Mouse (Mus musculus) R1 (cell line): ENCODE measurements at regions not wholly inside any gene's neighbourhood (a gene's known extent, or its start where the extent isn't known, plus 50 kb on each side); places are given as distances from the start of the nearest gene placed in this dataset.
"Not testable (repeated sequence)": the region's sequence is repeated elsewhere in the genome, so short reads cannot be mapped to it uniquely, and the experiment has no call there.

ENCODE experiments used
- DNase-seq: peaks from one replicate; pipeline ENCODE4 v3.0.0-alpha.2; 2018; ENCODE audit warnings: low read depth, low spot score

DNA sequence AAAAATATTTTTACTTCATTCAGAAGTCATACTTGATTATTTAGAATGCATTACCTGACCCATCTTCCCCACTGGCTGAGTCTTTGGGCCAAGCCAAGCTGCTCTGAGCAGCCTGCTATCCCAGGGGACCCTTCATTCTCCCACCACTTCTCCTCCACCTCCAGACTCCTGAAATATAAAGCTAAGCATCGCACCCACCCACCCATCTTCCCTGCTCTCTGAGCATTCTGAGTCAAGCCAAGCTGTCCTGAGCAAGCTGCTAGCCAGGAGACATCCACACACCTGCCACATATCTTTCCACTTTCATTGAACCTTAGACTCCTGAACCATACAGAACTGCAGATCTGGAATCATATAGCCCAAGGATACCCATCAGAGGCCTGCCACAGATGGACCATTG, 1456.2 kb upstream of the Adam24 start:
- DNase-seq: no peak

DNA sequence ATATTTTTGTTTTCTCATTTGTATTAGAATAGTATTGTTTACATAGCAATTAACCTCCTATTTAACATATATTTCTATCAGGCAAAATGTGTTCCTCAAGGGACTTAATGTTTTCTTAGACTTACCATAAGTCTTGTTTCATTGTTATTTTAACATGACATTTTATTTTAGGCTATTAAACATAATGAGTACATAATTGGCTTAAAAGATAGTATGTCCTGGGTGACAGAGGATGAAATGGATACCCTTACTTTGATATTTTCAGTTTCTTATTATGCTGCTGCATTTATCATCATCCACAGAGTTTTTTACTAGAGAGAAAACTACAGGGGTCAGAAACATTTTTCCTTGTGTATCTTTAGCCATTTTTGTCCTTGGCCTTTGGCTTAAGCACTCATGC, 1447.6 kb upstream of the Adam24 start:
- no peak for DNase-seq

DNA sequence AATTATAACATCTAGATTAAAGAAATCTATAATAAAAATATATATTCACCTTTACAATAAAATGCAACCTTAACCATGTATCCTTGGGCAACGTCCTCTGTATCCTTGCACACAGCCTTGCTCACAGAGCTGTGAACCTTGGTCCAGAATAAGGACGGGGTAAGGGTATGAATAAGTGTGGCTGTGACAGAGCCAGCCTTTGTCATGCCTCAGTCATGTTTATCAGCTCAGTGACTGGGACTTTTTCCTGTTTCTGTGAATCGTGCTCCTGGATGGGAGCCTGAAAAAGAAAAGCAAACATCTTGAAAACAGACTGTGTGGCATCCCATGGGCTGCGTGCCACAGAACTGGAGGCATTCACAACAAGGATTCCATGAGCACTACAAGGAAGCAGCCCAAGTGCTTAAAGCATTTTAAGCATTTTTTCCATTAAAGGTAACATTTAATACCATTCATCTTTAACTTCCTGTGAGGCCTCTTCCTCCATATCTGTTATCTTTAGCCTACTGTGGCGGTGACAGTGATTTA, 1405.8 kb upstream of the Adam24 start:
- DNase-seq: no peak

DNA sequence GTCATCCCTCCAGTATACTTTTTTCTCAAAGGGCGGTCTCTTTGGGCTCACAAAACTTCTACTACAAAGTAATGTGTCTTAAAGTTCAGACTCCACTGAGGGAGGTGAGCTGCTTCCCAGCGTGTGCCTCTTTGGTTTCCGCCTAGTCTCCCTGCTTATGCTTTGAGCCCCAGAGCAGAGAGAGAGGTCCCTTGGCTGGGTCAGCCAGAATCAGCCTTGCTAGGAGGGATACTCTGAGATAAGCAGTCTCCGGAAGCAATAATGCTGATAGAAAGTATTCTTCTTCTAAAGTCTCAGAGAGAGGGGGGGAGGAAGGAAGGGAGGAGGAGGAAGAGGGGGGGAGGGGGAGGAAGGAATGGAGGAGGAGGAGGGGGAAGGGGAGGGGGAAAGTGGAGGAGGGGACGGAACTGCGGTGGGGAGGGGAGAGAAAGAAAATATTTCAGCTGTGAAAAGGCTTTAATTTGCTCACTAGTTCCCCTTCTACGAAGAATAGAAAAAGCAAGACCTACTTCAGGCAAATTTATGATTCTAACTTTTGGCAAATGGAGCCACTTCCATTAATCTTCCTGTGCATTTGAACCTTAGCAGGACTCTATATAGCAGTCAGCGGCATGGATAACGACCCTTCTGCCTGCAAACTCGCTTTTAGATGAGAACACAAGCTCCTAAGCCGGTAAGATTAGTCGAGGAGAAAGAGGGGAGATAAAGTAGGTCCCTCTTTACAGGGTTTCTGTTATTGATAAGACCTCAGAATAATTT, 1377.2 kb upstream of the Adam24 start:
- DNase-seq: no peak

DNA sequence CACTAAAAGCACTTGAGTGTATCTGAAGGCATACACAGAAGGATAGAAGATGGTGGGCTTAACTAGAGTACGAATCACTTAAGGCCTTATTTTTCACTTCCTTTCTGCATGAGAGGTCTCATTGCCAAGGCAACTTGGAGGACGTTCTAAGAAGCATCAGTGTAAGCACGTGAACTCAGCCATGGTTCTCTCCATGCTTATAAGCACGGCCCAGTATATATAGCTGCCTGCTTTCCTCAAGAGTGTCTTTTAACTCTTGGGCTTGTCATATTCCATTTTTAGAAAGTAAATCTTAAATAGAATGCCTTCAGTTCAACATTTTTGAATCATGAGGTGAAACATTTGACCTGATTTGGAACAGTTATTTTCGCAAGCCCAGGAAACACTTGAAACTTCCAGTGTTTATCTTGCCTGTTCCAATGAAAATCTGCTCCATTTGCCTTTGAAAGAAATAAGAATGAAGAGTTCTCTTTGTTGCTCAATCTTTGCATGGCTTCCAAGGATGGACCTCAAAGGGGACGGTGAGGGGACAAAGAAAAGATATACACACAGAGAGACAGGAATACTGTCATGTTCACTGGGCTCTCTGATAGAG, 1371.0 kb upstream of the Adam24 start:
- no peak for DNase-seq

DNA sequence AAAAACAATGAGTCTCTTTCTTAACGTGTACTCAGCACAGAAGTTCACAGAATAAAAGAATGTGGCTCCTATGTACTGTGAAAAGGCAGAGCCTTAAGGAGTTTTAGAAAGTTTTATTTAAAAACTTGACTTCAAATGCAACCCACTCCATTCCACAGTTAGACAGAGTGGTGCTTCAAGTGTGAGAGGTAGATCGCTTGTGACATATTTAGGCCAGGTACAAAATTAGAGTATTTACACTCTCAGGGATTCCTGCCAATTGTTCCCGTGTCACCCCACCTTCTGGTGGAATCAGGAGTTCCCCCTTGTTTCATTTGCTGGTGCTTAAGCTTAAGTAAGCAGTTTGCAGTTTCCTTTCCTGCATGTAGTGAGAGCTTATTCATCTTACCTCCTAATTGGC, 1361.0 kb upstream of the Adam24 start:
- DNase-seq: no peak

DNA sequence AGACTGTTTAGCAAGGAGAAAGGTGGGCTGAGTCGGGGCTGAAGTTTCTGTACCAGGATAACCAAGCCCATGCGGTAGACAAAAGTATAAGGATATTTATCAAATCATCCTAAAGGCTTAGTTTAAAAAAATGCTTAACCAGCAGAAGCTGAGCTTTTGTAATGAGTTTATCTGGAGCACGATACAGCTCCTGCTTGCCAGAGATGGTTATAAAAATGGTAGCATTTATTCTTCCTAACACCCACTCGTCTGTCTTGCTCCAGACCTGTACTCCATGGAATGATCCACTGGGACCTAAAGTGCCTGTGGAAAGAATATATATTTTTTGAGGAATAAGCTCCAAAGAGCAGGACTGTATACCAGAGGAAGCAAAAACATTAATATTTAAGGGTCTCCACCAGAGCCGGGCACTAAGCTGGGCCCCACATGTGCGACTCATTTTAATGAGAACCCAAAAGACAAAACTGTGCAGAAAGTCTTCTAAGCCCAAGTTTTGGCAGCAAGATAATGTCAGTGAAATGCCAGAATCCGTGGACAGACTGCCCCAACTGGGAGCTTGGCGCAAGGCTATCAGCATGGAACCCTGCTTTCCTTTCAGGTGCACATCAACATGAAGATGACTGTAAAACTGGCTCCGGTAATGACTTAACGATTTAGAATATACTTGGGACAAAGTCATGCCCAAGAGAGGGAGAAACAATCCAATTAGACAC, 1359.2 kb upstream of the Adam24 start:
- no peak for DNase-seq

DNA sequence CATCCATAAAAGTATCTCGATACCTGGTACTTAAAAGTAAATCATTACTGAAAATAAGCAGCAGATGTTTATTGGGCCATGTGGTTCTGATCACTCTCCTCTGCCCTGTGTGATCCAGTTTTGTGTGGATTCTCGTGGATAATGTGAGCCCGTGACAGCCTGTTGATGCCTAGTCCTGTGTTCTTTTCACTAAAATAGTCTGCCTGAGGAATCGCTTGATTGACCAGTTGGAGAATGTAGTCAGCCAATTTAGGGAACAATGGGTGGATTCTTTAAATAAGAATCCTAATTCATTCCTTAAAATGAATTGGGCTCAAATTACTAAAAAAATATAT, 1358.7 kb upstream of the Adam24 start:
- DNase-seq: no peak

DNA sequence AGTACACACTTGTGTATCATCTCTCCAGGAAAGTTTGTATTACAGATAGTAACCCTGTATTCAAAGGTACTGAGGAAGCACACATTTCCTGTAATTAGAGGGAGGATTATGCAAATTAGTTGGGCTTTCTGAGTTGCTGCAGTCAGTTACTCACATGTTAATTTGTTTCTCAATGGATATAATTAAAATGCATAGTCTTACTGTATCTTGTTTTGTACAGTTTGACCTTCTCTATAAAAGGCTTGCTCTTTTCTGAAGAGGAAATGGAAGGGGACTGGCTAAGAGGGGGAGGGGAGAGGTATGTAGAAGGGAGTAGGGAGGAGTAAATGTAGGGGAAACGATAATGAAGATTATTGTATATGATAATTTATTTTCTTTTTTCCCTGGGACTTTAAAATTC, 1345.5 kb upstream of the Adam24 start:
- DNase-seq: peak; percentile 93

DNA sequence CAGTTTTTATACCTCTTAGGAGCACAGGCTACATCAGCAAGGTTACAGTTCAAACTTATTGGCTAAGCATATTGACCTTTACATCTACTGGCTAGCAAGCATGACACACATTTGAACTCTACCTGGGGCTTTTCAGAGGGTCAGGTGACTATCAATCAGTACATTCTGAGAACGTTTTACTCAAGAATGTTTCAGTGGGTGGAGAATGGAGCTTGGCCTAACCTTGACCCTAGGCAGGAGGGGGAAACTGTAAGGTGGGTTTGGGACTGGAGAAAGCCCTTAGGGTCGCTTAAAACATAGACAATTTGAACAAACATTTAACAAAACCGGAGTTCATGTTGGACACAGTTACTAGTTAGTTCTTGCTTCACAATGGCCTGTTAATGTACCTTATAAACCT, 1330.1 kb upstream of the Adam24 start:
- DNase-seq: peak; percentile 66

DNA sequence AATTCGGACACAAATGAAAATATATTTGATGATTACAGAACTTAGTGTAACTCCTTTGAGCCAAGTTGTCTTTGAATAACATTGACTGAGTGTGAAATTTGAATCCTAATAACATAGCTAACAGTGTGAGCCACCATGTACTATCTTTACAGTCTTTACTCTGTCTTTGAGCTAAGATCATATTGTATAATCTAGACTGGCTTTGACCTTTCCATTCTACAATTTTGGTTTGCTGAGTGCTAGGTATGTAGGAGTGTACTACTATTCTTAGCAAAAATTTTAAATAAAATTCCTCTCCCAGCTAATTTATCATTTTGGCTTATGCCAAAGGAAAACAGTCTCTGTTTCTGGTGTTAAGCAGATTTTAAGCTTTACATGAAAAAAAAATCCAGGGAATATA, 1328.4 kb upstream of the Adam24 start:
- no peak for DNase-seq

DNA sequence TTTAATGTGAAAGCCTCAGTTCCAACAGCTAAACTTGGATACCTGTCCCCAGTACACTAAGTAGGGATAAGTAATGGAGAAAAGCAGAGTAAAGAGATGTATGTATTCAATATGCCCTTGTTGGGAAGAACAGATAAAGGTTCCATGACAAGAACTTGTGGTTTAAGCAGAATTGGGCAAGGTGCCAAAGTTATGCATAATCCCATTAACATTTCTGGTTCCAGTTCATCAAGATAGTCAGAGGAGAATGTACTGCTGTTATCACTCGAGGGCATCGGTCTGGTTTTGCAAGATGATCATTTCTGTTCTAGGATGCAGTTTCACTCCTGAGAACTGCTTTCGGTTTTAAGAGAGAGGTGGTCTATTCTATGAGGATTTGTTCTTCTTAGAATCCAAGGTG, 1325.9 kb upstream of the Adam24 start:
- no peak for DNase-seq

DNA sequence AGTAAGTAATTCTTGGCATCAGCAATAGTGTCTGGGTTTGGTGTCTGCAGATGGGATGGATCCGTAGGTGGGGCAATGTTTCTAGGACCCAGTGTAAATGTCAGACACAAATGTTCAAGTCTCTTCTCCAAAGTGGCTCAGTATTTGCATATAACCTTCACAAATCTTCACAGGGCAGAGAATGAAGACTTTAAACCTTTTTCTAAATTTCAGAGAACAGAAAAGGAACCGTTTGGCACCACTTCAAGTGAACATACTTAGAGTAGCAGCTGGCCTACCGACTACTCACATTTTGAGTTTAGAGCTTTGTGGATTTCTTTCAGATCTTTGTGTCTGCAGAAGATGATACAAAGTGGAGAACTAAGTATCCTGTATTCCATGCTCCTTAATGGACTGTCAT, 1319.5 kb upstream of the Adam24 start:
- DNase-seq: no peak

DNA sequence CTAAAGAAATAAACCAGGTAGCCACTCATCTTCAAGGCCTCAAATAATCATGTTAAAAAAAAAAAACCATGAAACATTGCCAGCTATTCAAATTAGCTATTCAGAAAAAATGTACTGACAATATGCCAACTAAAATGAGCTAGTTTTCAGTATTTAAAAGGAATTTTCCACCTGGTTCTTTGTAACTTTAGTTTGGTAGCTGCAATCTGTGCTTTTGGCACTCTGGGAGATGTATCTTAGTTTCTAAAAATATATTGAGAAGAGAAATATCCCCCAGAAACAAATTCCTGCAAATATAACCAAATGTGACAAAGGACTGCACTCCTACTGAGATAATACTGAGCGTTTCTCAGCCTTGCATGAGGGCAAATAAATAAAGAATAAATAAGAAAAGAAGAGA, 1317.8 kb upstream of the Adam24 start:
- DNase-seq: no peak

DNA sequence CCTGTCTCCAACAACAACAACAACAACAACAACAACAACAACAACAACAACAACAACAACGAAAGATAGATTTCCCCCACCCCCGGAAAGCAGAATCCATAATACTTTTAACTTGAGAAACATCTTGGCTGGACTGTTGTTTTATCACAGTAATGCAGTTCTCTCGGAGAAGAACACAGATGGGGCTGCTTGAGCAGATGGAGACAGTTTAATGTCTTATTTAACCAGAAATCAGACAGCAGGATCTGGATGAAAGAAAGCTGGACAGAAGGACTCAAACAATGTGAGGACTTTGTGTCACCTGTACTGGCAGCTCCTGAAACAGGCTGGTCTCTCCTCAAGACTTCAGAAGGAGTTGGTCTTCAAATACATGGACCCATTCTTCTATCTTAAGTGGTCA, 1317.0 kb upstream of the Adam24 start:
- no peak for DNase-seq

DNA sequence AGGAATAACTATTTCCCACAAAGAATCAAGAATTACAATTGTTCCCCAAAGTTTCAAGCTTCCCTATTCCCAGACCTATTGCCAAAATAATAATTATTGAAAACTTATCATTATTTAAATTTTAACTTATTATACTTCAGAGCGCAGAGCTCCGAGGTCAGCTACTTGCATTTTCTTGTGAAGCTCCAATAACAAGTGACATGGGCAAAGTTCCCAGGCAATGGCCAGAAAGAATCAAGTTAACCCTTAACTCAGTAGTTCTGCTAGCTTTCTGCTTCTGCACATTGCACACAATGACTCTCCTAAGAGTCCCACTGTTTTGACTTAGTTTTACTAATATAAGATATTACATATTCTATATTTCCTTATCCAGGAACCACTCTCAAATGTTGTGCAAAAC, 1308.5 kb upstream of the Adam24 start:
- not testable (repeated sequence) for DNase-seq
